Mouse (Mus musculus) cerebellum, adult 2 months (tissue): ENCODE results near the gene Usp49. TPM values are rescaled to one million over a fixed set of nuclear protein-coding genes. Genes with fewer than 3 reads are reported as not detected.

Experiments
- DNase-seq, 2 experiments: peaks; one replicate each; pipeline ENCODE4 v3.0.0; 2021
- H3K27ac ChIP-seq: fragments of 200-500 bp; 2 replicates; pipeline ENCODE4 v1.5.1; 2012; ENCODE audit warnings: low read length, control low read depth, inconsistent platforms; ENCODE audit not compliant: insufficient read depth
- H3K27me3 ChIP-seq: fragments of 200-500 bp; 2 replicates; pipeline ENCODE4 v1.6.1; 2012; ENCODE audit warnings: inconsistent platforms, mild to moderate bottlenecking, low read length, moderate library complexity; ENCODE audit not compliant: control insufficient read depth, insufficient read depth
- H3K4me1 ChIP-seq: fragments of 200-500 bp; 2 replicates; pipeline ENCODE4 v1.6.1; 2011; ENCODE audit warnings: low read length; ENCODE audit not compliant: control insufficient read depth, insufficient read depth
- H3K4me3 ChIP-seq: fragments of 200-500 bp; replicated peaks from 2 replicates; pipeline ENCODE3; 2011; ENCODE audit warnings: mild to moderate bottlenecking, low read depth, low read length, control low read depth; ENCODE audit not compliant: insufficient read depth
- CTCF ChIP-seq: fragments of 200-500 bp; IDR thresholded peaks from 2 replicates; pipeline ENCODE4 v1.5.1; 2011; ENCODE audit warnings: low read depth, mild to moderate bottlenecking, control low read depth, low read length, moderate library complexity, borderline replicate concordance; ENCODE audit not compliant: insufficient read depth
- POLR2A ChIP-seq: fragments of 200-500 bp; IDR thresholded peaks from 2 replicates; pipeline ENCODE4 v1.6.1; 2011; ENCODE audit warnings: low read length, control low read depth, borderline replicate concordance; ENCODE audit not compliant: insufficient read depth
- WGBS: fragments of 180-500 bp; shearing (Covaris S2); methylation state at CpG from one replicate; pipeline ENCODE4 v1.1.7; 2018; 5-methylcytosine and 5-hydroxymethylcytosine counted together
- polyA plus RNA-seq: library from polyadenylated mRNA; depleted of rRNA; stranded (reverse); fragments of >200 nt; gene quantifications from 2 replicates; pipeline ENCODE4 v1.2.3, GENCODE M21; 2012

Gene Usp49
- polyA plus RNA-seq, 1 experiment = 11.2 TPM

DNA sequence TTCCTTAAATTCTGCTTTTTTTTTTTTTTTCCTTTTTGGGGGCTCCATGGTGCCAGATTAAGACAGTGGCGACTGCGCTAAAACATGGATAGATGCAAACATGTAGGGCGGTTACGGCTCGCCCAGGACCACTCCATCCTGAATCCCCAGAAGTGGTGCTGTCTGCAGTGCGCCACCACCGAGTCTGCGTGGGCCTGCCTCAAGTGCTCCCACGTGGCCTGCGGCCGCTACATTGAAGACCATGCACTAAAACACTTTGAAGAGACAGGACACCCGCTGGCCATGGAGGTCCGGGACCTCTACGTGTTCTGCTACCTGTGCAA lies 41.5 kb downstream of the Usp49 start:
- no peak overlapping the region for H3K27ac ChIP-seq

DNA sequence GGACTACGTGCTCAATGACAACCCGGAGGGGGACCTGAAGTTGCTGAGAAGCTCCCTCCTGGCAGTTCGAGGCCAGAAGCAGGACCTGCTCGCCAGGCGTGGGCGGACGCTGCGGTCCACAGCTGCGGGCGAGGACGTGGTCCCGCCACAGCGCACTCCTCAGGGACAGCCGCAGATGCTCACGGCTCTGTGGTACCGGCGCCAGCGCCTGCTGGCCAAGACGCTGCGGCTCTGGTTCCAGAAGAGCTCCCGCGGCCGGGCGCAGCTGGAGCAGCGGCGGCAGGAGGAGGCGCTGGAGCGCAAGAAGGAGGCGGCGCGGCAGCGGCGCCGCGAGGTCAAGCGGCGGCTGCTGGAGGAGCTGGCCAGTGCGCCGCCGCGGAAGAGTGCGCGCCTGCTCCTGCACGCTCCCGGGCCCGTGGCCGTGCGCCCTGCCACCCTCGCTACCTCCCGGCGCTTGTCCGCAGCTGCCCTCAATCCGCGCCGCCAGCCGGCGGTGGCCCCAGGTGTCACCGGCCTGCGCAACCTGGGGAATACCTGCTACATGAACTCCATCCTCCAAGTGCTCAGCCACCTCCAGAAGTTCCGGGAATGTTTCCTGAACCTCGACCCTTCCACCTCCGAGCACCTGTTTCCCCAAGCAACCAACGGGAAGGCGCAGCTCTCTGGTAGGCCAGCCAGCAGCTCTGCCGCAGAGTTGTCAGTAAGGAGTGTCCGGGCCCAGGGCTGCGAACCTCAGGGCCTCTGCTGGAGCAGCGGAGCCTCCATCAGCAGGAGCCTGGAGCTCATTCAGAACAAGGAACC lies 42.0 kb downstream of the Usp49 start:
- Histone ChIP-seq H3K27me3 (no peaks in the 10 kb centered on the region), H3K4me1 (no peaks in the 10 kb centered on the region; the same call in 1 of the 2 replicates), H3K27ac (no peak overlapping the region), H3K4me3 (peak overlapping the region; percentile 39)
- DNase-seq = peak; percentile 46 to 48
- WGBS = 8% methylated on average over 68 of the region's 68 CpGs
- TF ChIP-seq POLR2A (no peak), CTCF (no peak)

More for the DNA sequence above, 41.5 kb downstream of the Usp49 start:
- H3K27me3 ChIP-seq = no peaks in the 10 kb centered on the region
- DNase-seq = no peak
- H3K4me1 ChIP-seq = no peaks in the 10 kb centered on the region; the same call in 1 of the 2 replicates
- H3K4me3 ChIP-seq = peak overlapping the region; percentile 33
- TF ChIP-seq CTCF (no peak), POLR2A (no peak)
- WGBS = 36% methylated on average over 14 of the region's 14 CpGs

DNA sequence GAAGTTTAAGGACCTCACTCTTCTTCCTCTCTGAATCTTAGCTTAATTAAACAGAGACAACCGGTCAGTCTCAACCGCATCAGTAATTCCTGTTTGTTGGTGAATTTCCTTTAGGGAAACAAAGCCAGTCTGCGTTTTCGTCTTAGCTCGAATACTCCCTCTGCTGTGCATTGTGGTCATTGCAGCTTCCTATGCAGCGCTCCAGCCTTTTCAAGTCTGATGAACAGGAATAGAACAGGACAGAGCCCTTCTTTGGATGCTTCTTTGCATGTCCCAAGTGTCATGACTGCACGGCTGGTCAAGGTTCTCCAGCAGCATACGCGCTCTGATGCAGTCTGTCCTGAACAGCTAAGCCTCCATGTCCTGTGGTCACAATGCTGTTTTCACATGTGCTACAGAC lies 46.1 kb downstream of the Usp49 start:
- peak; percentile 63 to 79 for DNase-seq
- TF ChIP-seq CTCF (peak; percentile 75), POLR2A (no peak)
- WGBS = 16% methylated on average over 9 of the region's 9 CpGs
- Histone ChIP-seq H3K4me1 (no peaks in the 10 kb centered on the region; the same call in 1 of the 2 replicates), H3K27ac (no peak overlapping the region), H3K4me3 (no peak overlapping the region), H3K27me3 (no peaks in the 10 kb centered on the region)

DNA sequence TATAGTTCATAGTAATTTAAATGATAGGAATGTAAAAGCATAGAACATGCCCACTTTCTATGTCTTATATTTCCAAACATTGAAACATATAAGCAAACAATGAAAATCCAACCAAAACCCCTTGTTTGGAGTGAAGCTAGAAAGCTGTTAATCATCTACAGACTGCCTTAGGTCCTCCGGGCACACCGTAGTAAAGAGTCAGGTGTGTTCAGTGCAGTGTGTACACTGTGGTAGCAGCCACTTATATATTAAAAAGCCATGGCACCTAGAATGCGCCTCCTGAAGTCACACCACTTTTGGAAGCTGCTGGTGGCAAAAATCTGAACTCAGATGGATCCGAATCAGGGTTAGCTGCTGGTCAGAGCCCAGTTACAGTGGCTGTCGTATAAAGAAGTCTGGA lies 47.7 kb downstream of the Usp49 start:
- WGBS = 89% methylated on average over 5 of the region's 5 CpGs
- Histone ChIP-seq H3K4me3 (no peak overlapping the region), H3K27ac (no peak overlapping the region), H3K4me1 (no peaks in the 10 kb centered on the region; the same call in 1 of the 2 replicates), H3K27me3 (no peaks in the 10 kb centered on the region)
- TF ChIP-seq POLR2A = no peak
- TF ChIP-seq CTCF = no peak
- no peak for DNase-seq

DNA sequence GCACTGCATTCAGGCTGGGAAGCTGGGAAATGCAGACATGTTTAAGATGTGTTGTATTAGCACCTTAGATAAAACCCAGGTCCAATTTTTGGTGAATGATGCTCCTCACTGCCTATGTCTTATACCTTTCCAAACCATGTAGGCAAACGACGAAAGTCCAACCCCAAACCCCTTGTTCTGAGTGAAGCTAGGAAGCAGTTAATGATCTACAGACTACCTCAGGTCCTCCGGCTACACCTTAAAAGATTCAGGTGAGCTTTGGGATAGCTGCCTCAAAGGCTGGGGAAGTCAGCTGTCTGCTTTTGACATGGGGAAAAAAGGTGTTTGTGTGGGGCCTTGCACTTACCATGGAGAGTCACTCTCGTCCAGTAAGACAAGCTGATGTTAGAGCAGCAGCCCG lies 48.2 kb downstream of the Usp49 start:
- Histone ChIP-seq H3K27me3 (no peaks in the 10 kb centered on the region), H3K27ac (no peak overlapping the region), H3K4me3 (no peak overlapping the region), H3K4me1 (no peaks in the 10 kb centered on the region; the same call in 1 of the 2 replicates)
- 86% methylated on average over 5 of the region's 5 CpGs for WGBS
- no peak for DNase-seq
- TF ChIP-seq POLR2A = no peak
- TF ChIP-seq CTCF = no peak

DNA sequence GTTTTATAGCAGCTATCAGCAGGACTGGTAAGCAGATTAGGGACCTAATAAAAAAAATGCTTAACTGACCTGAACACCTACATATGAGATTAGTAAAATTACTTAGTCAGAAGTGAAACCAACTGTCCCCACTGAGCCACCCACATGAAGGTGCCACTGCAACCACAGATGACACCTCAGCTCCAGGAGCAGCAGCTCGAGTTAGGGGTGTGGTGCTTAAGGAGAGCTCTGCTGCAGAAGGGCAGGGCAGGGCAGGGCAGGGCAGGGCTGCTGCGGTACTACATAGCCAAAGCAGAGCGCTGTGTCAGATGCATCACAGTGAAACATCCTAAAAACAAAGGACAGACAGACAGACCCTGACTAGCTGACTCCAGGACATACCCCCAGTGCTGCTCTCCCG lies 52.3 kb downstream of the Usp49 start:
- no peaks in the 10 kb centered on the region for H3K4me1 ChIP-seq
- no peak for DNase-seq
- H3K27me3 ChIP-seq = no peaks in the 10 kb centered on the region
- TF ChIP-seq POLR2A (no peak), CTCF (no peak)
- H3K4me3 ChIP-seq = no peak overlapping the region
- H3K27ac ChIP-seq = no peak overlapping the region
- WGBS = 84% methylated on average over 4 of the region's 4 CpGs

DNA sequence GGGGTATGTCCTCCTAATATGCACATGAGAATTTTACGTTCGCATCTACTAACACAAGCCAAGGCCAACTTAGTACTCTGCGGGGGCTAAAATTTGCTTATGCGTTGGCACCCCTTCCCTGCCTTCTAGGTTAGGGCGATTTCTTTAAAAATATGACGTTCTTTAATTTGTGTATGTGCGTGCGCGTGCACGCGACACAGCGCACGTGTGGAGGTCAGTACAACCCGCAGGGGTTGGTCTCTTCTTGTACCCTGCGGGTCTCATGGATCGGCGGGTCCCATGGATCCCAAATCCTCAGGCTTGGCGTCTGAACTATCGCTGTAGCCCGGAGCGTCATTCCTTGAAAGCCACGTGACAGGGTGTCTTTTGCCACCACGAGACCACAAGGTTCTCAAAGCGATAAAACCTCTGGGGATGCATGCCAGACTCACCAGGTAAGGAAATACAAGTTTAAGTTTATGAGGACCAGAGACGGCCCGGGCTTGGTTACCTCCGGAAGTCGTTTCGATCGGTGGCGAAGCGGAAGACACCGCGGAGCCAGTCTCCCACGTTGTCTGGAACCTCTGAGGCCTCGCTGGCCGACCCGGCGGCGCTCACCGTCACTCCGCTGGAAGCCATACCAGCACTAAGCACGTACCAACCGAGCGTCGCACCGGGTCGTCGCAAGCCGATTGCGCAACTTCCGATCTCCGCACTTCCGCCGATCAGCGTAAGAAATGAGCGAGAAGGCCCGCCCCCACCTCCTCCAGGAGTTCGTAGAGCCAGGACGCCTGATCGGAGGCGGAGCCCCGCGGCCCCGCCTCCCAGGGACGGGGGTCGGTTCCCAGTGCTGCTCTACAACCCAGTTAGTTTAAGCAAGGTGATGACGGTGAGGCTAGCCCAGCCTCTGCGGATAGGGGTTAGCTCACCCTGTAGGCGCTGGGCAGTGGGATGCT lies 57.2 kb downstream of the Usp49 start:
- WGBS = 1% methylated on average over 70 of the region's 70 CpGs
- H3K4me1 ChIP-seq = no peaks in the 10 kb centered on the region
- peak overlapping the region; percentile 49 for H3K27ac ChIP-seq
- TF ChIP-seq CTCF (no peak), POLR2A (peak; percentile 85)
- DNase-seq = peak; percentile 95 to 96
- peak overlapping the region; percentile 66 for H3K4me3 ChIP-seq
- H3K27me3 ChIP-seq = no peaks in the 10 kb centered on the region

DNA sequence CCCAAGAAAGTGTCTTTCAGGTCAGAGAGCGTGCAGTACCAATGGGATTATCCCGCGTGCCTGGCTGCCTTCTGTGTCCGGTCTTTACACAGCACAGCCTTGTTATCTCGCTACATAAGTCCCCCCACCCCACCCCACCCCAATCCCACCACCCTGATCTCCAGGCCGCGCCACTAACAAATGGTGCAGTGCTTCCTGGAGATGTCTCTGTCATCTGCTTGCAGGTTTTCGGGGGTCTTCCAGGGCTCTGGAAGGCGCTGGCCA lies 57.8 kb downstream of the Usp49 start, which contains the start of gene Tomm6:
Gene Tomm6 (minus strand): TSS at position 43 of the 264 bp plus-strand sequence.
- Histone ChIP-seq H3K27ac (peak within 1 kb of the TSS; percentile 78), H3K4me3 (peak within 1 kb of the TSS; percentile 66), H3K4me1 (no peaks in the 10 kb centered on the region), H3K27me3 (no peaks in the 10 kb centered on the region)
- no peak for DNase-seq
- WGBS = 0% methylated on average over 9 of the region's 9 CpGs
- TF ChIP-seq POLR2A (no peak), CTCF (no peak)
